Mouse (Mus musculus) kidney, postnatal 0 days (tissue): ENCODE results near the gene Ece1. TPM values are rescaled to one million over a fixed set of nuclear protein-coding genes. Genes with fewer than 3 reads are reported as not detected.
A peak's percentile ranks its signal among the peaks of the same experiment; 100 is the strongest.

Experiments used
- ATAC-seq: fragments of 200-750 bp; cut with Nextera tagmentation; replicated peaks from 2 replicates; pipeline ENCODE4 v1.8.0; 2017; ENCODE audit warnings: low read depth, moderate number of reproducible peaks, moderate TSS enrichment, moderate library complexity; ENCODE audit not compliant: low FRiP score
- DNase-seq: peaks from one replicate; pipeline ENCODE4 v3.0.0-alpha.2; 2016; ENCODE audit warnings: low spot score
- H3K27ac ChIP-seq: fragments of 300-500 bp; sonication (generic); 2 replicates; pipeline ENCODE4 v1.5.1; 2014; ENCODE audit warnings: mild to moderate bottlenecking
- H3K27me3 ChIP-seq: fragments of 300-500 bp; sonication (generic); 2 replicates; pipeline ENCODE4 v1.6.1; 2014; ENCODE audit warnings: low read length, mixed read lengths; ENCODE audit not compliant: insufficient read depth
- H3K36me3 ChIP-seq: fragments of 300-500 bp; sonication (generic); 2 replicates; pipeline ENCODE4 v1.6.1; 2014; ENCODE audit warnings: low read length, mixed read lengths; ENCODE audit not compliant: insufficient read depth
- H3K4me1 ChIP-seq: fragments of 300-500 bp; sonication (generic); replicated peaks from 2 replicates; pipeline ENCODE4 v1.6.1; 2014; ENCODE audit warnings: antibody characterized with exemption, low read length, mixed read lengths; ENCODE audit not compliant: insufficient read depth
- H3K4me2 ChIP-seq: fragments of 300-500 bp; sonication (generic); 2 replicates; pipeline ENCODE4 v1.6.1; 2014; ENCODE audit warnings: mild to moderate bottlenecking, low read length, moderate library complexity, mixed read lengths
- H3K4me3 ChIP-seq: fragments of 300-500 bp; sonication (generic); replicated peaks from 2 replicates; pipeline ENCODE4 v1.5.1; 2014; ENCODE audit warnings: low read depth, low read length
- H3K9ac ChIP-seq: fragments of 300-500 bp; sonication (generic); 2 replicates; pipeline ENCODE4 v1.6.1; 2014; ENCODE audit warnings: low read depth, low read length
- H3K9me3 ChIP-seq: fragments of 300-500 bp; sonication (generic); replicated peaks from 2 replicates; pipeline ENCODE4 v1.6.1; 2016; ENCODE audit warnings: low read length, inconsistent platforms, mixed read lengths
- CTCF ChIP-seq: IDR thresholded peaks from 2 replicates; pipeline ENCODE4 v1.5.1; 2016; ENCODE audit warnings: antibody characterized with exemption, low read depth, mild to moderate bottlenecking, moderate library complexity
- WGBS: fragments of 180-500 bp; shearing (Covaris S2); extraction: QIAGEN DNeasy Blood & Tissue Kit; methylation state at CpG from one replicate; pipeline ENCODE4 v1.1.7; 2014; 5-methylcytosine and 5-hydroxymethylcytosine counted together
- polyA plus RNA-seq: library from polyadenylated mRNA; unstranded; fragments of >200 nt; fragmentation: Nextera tagmentation; extraction: Ambion mirVana; gene quantifications from 2 replicates; pipeline ENCODE4 v1.2.1, GENCODE M21; 2015

Gene Ece1
- polyA plus RNA-seq, 1 experiment from 2014 or later = 40.8 TPM

- no peak overlapping the region for H3K4me2 ChIP-seq
- WGBS = 90% methylated on average over 6 of the region's 6 CpGs
- no peak overlapping the region for H3K9ac ChIP-seq
- no peak for TF ChIP-seq CTCF
- ATAC-seq (no peak), DNase-seq (no peak)
- H3K36me3 ChIP-seq = no peaks in the 10 kb centered on the region
- no peaks in the 10 kb centered on the region for H3K9me3 ChIP-seq
- H3K27me3 ChIP-seq = no peaks in the 10 kb centered on the region
- H3K27ac ChIP-seq = no peak overlapping the region
- H3K4me3 ChIP-seq = no peak overlapping the region
- H3K4me1 ChIP-seq = no peaks in the 10 kb centered on the region
Observed at GRCm38 (mm10) chr4:137850161-137850560, 11.9 kb upstream of the Ece1 start.

- 48% methylated on average over 2 of the region's 2 CpGs for WGBS
- Histone ChIP-seq H3K27me3 (no peaks in the 10 kb centered on the region), H3K4me3 (no peak overlapping the region), H3K9ac (no peak overlapping the region), H3K9me3 (no peaks in the 10 kb centered on the region), H3K4me2 (no peak overlapping the region), H3K4me1 (0 out of 2 replicates have a peak, but pooled peaks cover 3% of the 10 kb centered on the region), H3K36me3 (no peaks in the 10 kb centered on the region), H3K27ac (no peak overlapping the region)
- ATAC-seq (no peak), DNase-seq (peak; percentile 84)
- peak; percentile 84 for TF ChIP-seq CTCF
Observed at GRCm38 (mm10) chr4:137851484-137851883, 10.6 kb upstream of the Ece1 start.

GRCm38 (mm10) chr4:137853822-137854221 is 8.2 kb upstream of the Ece1 start:
- WGBS = 75% methylated on average over 6 of the region's 6 CpGs
- no peak for DNase-seq
- H3K9ac ChIP-seq = no peak overlapping the region
- TF ChIP-seq CTCF = no peak
- ATAC-seq = no peak
- no peaks in the 10 kb centered on the region for H3K27me3 ChIP-seq
- H3K36me3 ChIP-seq = no peaks in the 10 kb centered on the region
- H3K4me2 ChIP-seq = no peak overlapping the region
- no peak overlapping the region for H3K4me3 ChIP-seq
- H3K4me1 ChIP-seq = 0 out of 2 replicates have a peak, but pooled peaks cover 3% of the 10 kb centered on the region
- no peak overlapping the region for H3K27ac ChIP-seq
- H3K9me3 ChIP-seq = no peaks in the 10 kb centered on the region

GRCm38 (mm10) chr4:137855741-137856341 is 6.2 kb upstream of the Ece1 start:
- Histone ChIP-seq H3K4me1 (0 out of 2 replicates have a peak, but pooled peaks cover 3% of the 10 kb centered on the region), H3K9me3 (no peaks in the 10 kb centered on the region), H3K27ac (peak overlapping the region; percentile 25; the same call in 1 of the 2 replicates), H3K4me2 (no peak overlapping the region), H3K9ac (no peak overlapping the region), H3K4me3 (no peak overlapping the region), H3K27me3 (no peaks in the 10 kb centered on the region), H3K36me3 (no peaks in the 10 kb centered on the region)
- TF ChIP-seq CTCF = no peak
- DNase-seq = no peak
- ATAC-seq = no peak
- WGBS = 55% methylated on average over 9 of the region's 9 CpGs

GRCm38 (mm10) chr4:137857116-137857515 is 4.9 kb upstream of the Ece1 start:
- TF ChIP-seq CTCF = peak; percentile 70
- Histone ChIP-seq H3K36me3 (no peaks in the 10 kb centered on the region), H3K9me3 (no peaks in the 10 kb centered on the region), H3K4me1 (0 out of 2 replicates have a peak, but pooled peaks cover 3% of the 10 kb centered on the region), H3K27ac (no peak overlapping the region), H3K27me3 (no peaks in the 10 kb centered on the region), H3K9ac (no peak overlapping the region), H3K4me2 (no peak overlapping the region), H3K4me3 (no peak overlapping the region)
- ATAC-seq = no peak
- WGBS = 33% methylated on average over 7 of the region's 7 CpGs
- DNase-seq = peak; percentile 49

- WGBS = 75% methylated on average over 2 of the region's 2 CpGs
- Histone ChIP-seq H3K4me3 (no peak overlapping the region), H3K27me3 (no peaks in the 10 kb centered on the region), H3K36me3 (no peaks in the 10 kb centered on the region), H3K9me3 (no peaks in the 10 kb centered on the region), H3K27ac (no peak overlapping the region), H3K9ac (no peak overlapping the region), H3K4me2 (no peak overlapping the region), H3K4me1 (peaks cover 10% of the 10 kb centered on the region; the same call in 1 of the 2 replicates)
- ATAC-seq = no peak
- no peak for DNase-seq
- TF ChIP-seq CTCF = no peak
Observed at GRCm38 (mm10) chr4:137858371-137858770, 3.7 kb upstream of the Ece1 start.
